Comparison of ENCODE assay signal across 13 mouse cellular contexts in the genomic region with DNA sequence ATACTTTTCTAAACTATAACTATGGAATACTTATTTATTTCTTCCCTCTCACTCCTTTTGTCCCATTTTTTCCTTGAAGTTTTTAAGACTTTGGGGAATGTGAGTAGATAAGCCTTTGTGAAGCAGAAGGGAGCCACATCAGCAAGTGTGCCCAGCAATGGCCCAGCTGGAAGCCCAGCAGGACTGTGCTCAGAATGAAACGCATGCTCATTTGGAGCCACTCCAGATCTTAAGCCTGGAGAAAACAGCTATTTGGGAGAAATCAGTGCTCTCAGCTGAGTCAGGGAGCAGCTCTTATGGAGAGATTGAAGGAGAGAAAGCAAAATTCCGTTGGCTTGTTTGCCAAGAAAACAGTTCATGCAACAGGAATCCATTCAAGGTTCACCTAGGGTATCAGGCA.
"Had no signal": no experiment of that assay in that cellular context is flagged by ENCODE, and none has a peak within 500 bp of the region (broad histone marks: within the 10 kb centered on the region; RNA-seq: fewer than 3 reads in every experiment).

No protein-coding gene starts in this region.

- H3K4me1 ChIP-seq: limb, embryonic 15.5 days; liver, embryonic 12.5 days; midbrain, embryonic 10.5 days; midbrain, embryonic 15.5 days; neural tube, embryonic 13.5 days had no signal

- DNase-seq: kidney, adult 11 months; kidney, adult 9 months; kidney, postnatal 36 days; retina, postnatal 1 day; right cerebral cortex, postnatal 4 days; spleen, adult 18-20 months; thymus, adult 2 months; thymus, postnatal 25 days had no signal

- H3K4me3 ChIP-seq: limb, embryonic 15.5 days; liver, embryonic 12.5 days; midbrain, embryonic 10.5 days; midbrain, embryonic 15.5 days; neural tube, embryonic 13.5 days had no signal
